Mouse (Mus musculus) megakaryocyte progenitor cell, adult 5-6 weeks (primary cell): ENCODE results near the gene Lrp6. TPM values are rescaled to one million over a fixed set of nuclear protein-coding genes. Genes with fewer than 3 reads are reported as not detected.

Experiments used
- ATAC-seq: replicated peaks from 2 replicates; pipeline ENCODE4 v1.8.0; 2016; ENCODE audit warnings: mild to moderate bottlenecking, moderate TSS enrichment, inconsistent platforms; ENCODE audit not compliant: poor library complexity
- total RNA-seq, 2 experiments: library from RNA; stranded (forward) in 1 of 2; stranded (reverse) in 1 of 2; fragments of 157-497, 149-512 nt in 1 of 2; fragments of 200-1000 nt in 1 of 2; gene quantifications; 2 replicates each; pipeline versions ENCODE4 v1.2.3 to v1.2.4; 2015 to 2017

Lrp6 gene
- total RNA-seq, 2 experiments from 2014 or later: 32.4 to 33.8 TPM

DNA sequence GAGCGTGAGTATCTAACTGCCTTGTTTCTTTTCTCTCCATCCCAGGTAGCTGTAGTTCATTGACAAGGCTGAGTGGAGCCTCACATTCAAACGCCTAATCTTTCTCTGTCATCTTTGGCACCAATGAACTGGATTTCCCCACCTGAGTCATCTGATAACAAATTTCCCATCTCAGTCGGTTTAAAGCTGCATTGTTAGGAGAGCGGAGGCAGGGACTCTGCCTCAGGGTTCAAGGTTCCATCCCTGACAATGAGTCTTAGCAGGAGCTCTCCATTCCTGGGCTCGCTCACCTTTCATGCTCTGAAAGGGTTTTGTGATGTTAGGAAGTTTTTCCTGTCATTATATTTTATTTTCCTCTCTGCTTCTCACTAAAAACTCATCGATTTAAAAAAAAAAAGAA is 11.3 kb upstream of the Lrp6 start:
- no peak for ATAC-seq

DNA sequence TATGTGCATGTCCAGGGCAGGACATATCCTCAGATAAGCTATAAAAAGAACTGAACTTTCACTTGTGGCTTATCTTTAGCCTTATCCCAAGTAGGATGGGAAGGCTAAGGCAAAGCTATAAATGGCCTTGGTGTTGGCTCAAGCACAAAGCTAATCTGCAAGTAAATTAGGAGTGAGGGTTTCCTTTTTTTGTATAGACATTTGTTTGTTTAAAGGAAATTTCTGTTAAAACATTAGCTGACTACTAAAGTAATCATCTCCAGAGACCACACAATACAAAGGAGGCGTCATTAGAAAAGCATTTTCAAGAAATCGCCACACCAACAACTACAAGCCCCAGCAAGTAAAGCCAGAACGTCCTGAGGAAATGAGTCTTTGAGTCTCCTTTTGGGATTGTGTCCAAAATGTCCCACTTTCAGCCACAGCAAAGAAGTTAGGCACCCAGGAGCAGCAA is 8.6 kb upstream of the Lrp6 start:
- no peak for ATAC-seq

DNA sequence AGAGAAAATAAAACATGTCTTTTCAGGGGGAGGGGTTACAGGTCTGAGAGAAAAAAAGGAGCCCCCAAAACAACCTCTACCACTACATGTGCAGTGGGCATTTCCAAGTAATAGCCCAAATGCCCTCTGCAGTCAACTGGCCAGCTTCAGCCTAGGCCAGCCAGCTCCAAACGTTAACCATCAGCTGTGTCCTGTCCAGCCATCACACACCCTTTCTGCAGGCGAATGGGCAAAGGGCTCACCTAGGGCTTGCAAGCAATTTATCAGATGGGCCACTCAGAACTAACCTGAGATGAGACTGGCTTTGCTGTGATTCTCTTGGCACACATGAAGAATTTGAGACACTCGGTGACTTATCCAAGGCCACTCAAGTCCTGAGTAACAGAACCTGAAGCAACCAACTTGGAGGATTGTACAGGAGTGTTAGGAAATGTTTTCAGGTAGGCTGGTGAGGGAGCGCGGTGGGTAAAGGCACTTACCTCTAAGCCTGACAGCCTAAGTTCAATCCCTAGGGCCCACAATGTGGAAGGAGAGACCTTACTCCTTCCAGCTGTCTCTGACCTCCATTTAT is 1.3 kb upstream of the Lrp6 start:
- ATAC-seq: no peak

DNA sequence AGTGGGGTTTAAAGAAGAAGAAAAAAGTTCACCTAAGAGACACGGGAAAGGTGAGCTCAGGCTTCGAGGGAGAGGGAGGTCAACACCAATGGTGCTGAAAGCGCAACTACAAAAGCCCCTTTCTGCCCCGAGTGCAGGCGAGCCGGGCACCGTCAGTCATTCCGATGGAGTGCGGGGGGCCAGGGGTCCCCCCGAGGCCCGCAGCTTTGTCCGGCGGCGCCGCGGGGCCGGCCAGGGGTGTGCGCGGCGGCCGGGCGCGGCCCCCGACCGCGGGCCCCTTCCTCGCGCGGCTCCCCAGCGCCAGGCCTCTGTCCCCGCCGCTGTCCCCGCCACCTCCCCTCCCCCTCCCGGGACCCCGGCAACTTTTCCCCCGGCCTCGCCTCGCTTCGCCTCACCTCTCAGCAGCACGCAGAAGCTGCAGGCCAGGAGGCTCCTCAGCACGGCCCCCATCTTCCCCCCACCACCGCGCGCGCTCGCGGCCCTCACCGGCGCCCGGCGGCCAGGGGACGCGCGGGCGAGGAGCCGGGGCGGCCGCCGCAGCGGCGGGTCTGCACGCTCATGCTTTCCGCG is 432 bp downstream of the Lrp6 start:
- no peak for ATAC-seq

DNA sequence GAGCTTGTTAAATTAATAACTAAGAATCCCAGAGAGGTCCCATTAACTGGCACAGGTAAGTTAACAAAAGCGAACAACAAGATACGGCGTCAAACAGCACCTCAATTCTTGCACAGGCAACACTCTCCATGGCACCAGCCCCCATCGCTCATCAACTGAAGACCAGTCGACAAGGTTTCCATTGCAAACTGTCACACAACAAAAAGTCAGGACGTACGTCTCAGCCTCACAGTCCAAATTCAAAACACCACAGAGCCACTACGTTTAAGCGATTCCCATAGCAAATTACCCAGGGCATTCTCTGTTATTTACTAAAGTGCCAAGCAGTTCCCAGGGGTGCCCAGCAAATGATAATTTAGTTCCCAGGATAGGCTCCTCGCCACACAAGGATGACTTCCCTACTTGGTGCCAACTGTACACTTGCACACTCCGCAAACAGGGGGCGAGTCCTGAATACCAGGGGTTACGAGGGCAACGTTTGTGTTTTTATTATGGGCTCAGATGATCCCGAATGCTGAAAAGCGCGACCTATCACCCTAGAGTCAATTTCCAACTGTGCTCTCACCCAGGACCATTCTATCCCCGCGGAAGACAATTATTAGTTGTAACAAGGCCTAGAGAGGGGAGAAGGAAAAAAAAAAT is 1.0 kb downstream of the Lrp6 start:
- ATAC-seq: peak; percentile 50

DNA sequence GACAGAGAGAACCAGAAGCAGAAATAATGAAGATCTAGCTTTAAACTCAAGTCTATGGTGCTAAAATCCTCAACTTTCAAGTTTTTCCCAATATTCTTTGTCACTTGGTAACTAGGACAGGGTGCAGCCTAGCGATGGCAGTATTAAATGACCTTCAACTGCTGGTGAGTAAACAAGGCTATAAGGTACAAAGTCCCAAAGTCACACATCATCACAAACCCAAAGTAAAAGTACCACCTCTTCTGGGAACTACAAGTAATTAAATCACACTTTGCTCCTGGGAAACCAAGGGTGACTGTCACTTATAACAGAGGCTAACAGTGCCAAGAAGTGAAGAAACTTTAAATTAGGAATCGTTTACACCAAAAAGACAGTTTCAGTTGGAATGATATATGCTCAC is 2.2 kb downstream of the Lrp6 start:
- no peak for ATAC-seq

DNA sequence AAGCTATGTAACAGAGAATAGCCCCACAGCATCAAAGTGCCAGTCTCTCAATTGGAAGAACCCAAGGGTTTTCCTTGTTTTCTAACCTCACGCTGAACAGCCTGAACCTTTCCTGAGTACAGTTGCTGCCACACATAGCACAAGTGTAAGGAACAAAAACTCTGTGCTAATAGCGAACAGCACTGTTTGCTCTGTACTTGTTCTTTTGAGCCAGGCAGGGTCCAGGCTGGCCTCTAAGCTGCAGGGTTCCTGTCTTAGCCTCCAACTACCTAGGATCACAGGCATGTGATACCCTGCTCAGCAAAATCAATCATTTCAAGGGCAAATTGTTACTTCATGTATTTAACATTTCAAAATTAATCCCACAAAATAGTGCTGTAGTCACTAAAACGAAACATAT is 7.1 kb downstream of the Lrp6 start:
- ATAC-seq: no peak

DNA sequence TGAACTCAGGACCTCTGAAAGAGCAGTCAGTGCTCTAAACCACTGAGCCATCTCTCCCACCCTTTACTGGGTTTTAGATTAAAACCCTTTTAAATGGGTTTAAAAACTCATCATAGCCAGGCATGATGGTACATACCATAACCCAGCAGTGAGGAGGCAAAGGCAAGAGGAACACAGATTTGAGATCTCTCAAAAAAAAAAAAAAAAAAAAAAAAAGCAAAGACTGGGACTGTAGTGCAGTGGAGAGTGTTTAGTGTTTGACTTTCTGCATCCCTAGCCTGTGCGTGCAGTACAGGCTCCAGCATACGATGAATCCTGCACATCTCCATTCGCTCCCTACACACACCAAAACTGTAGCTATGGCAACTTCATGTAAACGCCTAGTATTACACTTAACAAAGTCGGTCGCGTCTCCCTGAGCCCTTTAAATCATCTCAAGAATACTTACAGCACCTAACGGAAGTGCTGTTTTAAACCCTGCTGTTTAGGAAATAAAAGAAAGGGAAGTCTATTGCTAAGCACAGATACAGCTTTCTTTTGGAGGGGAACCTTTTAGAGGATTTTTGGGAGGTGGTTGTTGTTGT is 8.1 kb downstream of the Lrp6 start:
- ATAC-seq: peak; percentile 57

DNA sequence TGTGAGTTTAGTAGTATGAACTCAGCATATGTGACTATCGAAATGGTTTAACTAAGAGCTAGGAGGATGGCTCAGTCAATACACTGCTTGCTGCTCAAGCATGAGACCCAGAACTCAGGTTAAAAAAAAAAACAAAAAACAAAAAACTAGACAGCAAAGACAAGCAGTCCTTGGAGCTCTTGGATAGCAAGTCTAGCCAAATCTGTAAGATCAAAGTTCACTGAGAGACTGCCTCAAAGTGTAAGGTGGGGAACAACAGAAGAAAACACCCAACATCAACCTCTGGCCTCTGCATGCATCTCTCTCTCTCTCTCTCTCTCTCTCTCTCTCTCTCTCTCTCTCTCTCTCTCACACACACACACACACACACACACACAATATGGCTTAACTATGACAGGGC is 9.7 kb downstream of the Lrp6 start:
- no peak for ATAC-seq

DNA sequence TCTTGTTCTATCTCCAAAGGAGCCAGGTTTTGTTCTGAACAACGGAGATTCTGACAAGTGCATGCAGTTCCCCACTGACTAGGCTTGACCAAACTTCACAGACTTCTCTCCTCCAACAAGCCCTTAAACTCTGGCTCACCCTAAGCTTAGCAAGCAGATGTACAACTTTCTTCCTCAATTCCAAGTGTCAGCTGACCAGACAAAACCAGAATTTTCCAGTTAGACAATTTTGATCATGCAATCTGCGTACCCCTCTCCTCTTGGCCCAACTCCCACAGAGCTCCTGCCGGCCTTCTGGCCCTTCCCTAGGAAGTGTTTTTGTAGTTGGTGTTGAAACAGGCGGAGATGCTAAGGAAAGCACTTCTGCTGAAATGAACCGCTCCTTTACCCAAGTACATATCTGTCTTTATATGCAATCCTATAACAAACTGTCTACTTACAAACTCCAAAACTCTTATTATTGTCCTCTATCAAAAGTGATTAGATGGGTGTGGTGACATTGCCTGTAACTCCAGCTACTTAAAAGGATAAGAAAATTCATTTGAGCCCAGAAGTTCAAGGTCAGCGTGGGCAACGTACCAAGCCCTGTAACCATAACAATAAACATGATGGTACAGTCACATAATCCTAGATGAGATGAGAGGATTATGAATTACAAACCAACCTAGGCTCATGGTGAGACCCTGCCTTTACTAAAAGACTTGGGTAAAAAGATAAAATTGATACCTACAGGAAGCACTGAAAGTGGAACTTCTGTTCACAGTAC is 10.4 kb downstream of the Lrp6 start:
- peak; percentile 67 for ATAC-seq

DNA sequence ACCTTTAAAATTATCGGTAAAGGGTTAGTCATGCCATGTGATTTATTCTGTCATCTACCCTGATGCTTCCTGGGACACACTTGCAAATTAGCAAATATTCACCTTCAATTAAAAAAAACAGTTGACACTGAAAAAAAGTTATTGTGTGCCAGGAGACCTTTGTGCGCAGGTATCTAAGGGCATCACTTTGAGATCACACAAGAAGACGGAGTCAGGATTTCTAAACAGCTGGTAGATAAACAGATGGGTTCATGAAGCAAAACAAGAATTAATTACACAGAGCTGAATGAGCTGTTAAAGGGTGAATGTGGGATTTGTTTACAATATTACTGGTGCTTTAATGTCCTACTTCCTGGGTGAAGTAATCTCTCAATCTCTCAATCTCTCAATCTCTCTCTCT is 11.6 kb downstream of the Lrp6 start:
- no peak for ATAC-seq

DNA sequence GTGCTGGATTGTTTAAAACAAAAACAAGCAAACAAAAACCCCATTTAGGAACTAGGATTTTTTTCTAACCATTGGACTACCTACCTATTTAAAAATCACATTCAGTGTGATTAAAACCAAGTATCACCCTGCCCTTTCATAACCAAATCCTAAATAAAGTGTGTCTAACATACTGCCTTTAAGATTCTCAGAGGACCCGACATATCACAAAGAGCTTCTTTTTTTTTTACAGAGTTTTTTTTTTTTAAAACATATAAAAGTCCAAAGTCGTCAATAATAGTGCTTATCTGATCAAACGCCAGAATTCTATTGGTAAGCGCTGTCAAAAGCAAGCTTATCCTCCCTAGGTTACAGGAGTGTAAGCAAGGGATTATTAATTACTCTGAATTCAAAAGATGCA is 12.5 kb downstream of the Lrp6 start:
- ATAC-seq: no peak

DNA sequence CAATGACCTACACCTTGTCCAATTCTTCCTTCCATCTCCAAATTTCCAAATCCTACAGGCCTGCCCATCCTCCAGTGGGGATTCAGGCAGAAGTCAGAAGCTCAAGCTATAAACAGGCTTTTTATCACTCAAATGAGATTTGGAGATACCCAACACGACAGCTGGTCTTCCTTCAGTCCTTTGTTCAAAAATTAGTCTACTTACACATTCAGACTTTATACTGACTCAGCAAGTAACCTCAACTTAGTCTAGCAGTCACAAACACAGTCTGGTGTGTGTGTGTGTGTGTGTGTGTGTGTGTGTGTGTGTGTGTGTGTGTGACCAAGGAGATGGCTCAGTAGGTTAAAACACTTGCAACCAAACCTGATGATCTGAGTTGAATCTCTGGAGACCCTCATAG is 15.8 kb downstream of the Lrp6 start:
- no peak for ATAC-seq

DNA sequence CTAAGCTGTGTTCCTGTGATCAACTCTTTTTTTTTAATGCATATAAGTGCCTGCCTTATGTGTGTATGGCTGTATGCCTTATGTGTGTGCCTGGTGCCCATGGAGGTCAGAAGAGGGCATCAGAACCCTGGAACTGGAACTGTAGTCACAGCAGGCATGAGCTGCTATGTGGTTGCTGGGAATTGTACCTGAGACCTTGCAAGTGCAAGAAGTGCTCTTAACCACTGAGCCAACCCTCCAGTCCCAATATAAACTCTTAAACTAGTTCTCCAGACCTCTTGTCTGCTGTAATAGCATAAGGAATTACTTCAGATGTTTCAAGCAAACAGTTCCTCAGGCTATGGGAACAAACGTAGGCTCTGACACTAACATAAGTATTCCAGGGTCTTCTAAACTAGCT is 16.4 kb downstream of the Lrp6 start:
- no peak for ATAC-seq

DNA sequence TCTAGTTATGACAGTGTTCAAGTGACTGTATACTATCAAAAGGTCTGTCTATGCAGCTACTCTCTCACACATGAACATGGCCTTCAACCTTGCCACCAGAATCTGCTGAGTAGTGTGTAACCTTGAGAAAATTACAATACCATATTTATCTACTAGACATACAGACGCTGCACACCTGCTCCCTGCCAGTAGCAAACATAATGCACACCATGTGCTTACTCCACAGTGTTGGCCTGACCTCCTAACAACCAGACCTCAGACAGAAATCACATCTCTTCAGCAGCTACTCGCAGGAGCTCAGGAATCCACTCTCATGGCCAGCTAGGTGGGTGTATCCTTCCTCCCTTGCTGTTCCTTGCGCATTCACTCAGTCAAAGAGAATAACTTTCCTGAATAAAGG is 21.9 kb downstream of the Lrp6 start:
- peak; percentile 20 for ATAC-seq

DNA sequence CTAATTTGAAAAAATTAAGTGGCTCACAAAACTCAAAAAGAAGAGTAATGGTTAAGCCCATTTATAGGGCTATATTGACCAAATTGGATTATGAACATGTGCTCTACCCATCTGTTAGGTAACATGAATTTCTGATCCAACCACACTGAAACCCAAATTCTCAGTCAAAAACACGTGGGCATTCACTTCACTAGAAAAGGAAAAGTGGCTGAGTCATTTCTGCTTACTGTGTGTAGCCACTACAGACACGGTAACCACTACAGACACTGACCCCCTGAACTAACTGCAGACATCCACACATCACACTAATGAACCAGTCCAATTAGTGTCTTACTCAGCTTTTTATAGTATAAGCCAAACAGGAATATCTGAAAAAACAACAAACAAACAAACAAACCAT is 22.7 kb downstream of the Lrp6 start:
- peak; percentile 64 for ATAC-seq

DNA sequence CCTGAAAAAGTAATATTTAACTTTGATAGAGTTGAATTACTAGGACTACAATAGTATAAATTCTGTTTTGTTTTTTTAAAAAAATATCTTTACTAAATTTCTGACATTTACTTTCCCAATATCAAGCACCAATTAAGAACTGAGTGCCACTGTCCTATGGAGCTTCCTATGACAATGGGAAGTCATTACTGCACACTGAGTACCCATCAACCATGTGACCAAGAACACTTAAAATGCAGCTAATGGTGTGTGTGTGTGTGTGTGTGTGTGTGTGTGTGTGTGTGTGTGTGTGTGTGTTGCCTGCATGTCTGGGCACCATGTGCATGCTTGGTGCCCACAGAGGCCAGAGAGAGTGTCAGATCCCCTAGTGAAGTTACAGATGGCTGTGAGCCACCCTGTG is 23.2 kb downstream of the Lrp6 start:
- ATAC-seq: no peak

DNA sequence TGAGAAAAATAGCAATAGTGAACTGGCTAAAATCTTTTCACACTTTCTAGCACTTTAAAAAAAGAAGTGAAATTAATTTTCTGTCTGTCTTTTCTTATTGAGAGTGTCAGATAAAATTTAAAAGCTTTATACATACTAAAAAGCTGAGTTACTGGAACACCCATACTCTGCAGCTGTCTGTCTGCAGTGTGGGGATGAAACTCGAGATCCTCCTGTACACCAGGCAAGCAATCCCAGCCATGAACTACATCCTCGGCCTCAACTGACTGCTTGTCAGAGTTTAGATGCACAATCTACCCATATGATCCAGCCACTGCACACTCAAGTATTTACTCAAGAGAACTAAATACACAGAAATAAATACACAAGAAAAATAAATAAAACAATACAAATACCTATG is 24.4 kb downstream of the Lrp6 start:
- ATAC-seq: no peak

DNA sequence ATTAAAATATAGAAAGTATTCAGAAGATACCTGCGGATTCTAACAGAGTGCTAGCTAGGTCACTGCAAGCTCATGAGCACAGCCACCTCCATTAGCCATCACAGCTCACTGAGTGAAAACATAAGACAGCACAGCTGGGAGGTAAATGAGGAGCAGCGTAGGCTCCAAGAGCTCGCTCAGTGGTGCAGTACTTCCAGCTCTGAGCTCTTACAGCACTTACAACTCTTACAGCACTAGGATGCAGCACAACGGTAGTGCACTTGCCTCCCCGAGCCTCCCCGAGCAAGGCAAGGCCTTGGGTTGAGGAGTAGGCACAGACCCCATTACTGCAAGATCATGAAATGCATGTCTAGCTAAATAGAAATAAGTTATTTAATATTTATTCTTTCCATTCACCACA is 26.6 kb downstream of the Lrp6 start:
- ATAC-seq: no peak

DNA sequence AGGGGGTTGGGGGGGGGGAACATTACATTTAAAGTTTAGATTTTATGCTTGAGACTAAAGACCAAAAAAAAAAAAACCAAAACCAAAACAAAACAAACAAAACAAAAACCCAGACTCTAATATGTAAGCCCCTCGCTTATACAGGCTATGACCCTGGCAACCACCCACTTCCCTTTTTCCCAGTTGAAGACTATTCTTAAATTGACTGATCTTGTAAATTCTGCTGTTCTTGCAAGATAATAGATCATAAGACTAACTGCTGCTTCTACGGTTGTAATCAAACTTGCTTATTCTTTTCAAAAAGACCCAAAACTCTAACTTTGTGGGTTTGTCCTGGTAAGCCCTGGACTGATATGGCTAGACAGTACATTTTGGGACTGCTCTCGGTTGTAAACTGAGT is 27.3 kb downstream of the Lrp6 start:
- peak; percentile 42 for ATAC-seq

DNA sequence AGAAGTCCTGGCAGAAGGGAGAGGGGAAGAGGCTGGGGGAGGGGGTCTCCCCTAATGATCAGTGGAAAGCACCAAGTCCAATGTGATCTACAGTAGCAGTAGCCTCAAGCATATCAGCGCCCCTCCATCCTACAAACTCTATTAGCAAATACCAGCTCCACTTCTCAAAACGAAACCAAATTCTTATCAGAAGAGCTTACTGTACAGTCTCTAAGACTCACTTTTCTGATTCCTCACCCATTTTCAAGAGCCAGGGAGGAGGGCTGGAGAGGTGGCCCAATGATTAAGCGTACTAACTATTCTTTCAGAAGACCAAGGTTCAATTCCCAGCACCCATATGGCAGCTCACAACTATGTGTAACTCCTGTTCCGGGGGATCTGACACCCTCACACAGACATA is 28.0 kb downstream of the Lrp6 start:
- peak; percentile 59 for ATAC-seq
